Mouse (Mus musculus) regulatory T cell (primary cell): ENCODE data around the gene Mta3.
"Not testable (repeated sequence)": the region's sequence is repeated elsewhere in the genome, so short reads cannot be mapped to it uniquely, and the experiment has no call there.

ENCODE experiments used
- in situ Hi-C: fragments of 300-600 bp; cut with MboI, MseI; formaldehyde crosslinking; loops from one replicate; pipeline ENCODE4 v1.15.1; 2025; ENCODE audit warnings: high pct_unique_total_duplicates

The Mta3 gene

DNA sequence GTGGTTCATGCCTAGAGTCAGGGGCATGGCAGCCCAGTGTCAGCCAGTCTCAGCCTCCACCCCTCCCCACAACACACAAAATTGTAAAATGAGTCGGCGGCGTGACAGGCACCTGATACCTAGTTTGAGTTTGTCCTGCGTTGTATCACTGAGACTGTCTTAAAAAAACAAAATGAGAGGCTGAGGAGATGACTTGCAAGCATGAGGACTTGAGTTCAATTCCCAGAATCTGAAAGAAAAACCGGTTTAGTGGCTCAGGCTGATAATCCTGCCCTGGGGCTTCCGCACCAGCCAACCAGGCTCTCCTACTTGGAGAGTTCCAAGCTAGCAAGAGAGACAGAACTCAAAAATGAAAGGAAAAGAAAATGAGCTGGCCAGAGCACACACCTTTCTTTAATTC, 2.9 kb downstream of the Mta3 start:
- in situ Hi-C loops: no loop called here

DNA sequence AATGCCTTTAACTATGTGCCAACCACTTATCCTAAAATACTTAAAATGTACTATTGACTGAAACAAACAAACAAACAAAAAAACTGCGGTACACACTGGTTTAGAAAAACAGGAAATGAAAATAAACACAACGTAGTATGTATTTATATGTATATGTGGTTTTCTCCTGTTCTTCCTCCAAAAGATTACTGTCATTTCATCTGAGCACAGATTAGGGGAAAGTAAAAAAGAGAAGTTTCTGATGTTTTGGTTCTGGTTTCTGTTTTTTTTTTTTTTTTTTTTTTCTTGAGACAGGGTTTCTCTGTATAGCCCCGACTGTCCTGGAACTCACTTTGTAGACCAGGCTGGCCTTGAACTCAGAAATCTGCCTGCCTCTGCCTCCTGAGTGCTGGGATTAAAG, 3.6 kb downstream of the Mta3 start:
- in situ Hi-C loops: not testable (repeated sequence)

DNA sequence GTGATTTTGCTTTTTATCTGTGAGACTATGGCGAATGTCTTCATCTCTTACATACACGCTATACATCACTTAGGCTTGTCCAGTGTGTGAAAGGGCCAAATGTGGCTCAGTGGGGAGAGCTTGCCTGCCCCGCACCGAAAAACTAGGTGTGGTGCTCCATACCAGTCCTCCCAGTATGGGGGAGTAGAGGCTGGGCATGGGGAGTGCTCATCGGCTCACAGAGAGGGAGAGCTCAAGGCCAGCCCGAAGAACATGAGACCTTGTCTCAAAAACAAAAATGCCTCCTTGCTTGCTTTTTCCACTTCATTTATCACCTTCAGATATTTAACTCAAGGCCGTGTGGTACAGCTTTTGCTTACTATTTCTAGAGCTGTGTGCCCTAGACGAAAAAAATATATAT, 4.7 kb downstream of the Mta3 start:
- in situ Hi-C loops: no loop called here

DNA sequence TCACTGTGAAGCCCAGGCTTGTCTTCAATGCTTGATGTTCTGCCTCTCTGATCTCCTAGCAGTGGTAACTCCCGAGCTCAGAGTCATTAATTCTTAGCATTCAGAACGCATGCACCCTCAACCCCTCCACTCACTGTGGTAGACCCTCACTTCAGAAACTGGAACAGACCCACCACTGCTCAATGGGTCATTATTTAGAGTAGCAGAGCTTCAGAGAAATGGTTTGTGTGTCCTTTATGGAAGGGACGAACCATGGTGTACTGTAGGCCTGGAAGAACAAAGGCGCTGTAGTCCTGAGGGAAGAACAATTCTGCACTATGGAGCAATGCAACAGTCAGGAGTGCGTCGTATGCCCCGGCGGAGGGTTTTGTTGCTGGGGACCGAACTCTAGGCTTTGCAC, 6.4 kb downstream of the Mta3 start:
- in situ Hi-C loops: no loop called here

DNA sequence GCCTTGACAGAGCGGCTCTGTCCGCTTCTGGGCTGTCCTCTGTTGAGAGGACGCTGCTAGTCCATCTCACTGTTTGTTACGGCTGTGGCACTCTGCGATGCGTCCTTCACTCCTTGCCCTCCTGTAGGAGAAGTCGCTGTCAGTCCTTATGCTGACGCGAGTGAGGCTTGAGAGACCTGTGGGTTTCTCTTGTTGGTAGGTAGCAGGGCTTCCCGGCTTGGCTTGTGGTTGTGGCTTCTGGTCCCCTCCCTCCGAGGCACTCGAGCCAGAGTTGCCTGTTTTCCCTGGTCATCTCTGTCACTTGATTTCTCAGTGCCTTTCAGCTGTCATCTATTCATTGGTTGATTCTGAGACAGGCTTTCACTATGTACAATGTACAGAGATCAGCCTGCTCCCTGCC, 14.5 kb downstream of the Mta3 start:
- in situ Hi-C loops: no loop called here

DNA sequence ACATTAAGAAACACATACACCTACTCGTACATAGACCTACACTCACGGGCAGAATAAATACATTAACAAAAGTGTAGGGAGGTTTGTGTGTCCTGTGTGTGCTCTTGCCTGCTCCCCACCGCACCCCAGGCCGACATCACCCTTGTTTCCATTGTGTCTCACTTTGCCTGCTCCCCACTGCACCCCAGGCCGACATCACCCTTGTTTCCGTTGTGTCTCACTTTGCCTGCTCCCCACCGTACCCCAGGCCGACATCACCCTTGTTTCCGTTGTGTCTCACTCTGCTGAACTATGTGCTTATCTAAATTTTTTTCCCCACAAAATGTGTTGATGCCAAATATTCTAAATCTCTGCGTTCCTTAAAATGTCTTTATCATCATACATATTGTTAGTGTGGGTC, 15.2 kb downstream of the Mta3 start:
- in situ Hi-C loops: no loop called here

DNA sequence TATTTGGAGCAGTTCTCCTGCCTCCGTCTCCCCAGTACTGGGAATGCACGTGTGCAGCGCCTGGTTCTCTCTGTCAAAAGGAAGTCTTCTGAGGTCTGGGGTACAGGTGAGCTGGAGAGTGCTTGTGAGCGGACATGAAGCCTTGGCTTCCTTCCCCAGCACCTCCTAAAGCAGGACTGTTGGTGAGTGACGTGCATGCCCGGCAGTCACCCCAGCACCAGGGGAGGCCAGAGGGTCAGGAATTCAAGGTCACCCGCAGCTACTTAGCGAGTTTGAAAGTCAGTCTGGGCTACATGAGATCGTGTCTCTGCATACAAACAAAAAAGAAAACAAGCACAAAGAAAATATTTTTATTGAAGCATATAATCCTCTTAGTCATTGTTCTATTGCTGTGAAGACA, 17.1 kb downstream of the Mta3 start:
- in situ Hi-C loops: no loop called here

DNA sequence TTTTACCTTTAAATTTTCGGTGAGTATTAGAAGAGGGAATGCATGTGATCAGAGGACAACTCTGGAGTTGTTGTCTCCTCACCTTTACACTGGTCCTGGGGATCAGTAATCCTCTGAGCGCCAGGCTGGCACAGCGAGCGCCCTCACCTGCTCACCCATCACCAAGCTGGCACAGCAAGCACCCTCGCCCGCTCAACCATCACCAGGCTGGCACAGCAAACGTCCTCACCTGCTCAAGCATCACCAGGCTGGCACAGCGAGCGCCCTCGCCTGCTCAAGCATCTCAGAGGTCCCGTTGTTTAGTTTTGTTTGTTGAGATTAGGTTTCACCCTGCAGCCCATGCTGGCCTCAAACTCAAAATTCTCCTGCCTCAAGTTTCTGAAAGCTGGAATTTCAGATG, 20.5 kb downstream of the Mta3 start:
- in situ Hi-C loops: loop anchor here (25.0 kb wide), 1 partner anchor 689 kb away; no protein-coding TSS in a partner anchor

DNA sequence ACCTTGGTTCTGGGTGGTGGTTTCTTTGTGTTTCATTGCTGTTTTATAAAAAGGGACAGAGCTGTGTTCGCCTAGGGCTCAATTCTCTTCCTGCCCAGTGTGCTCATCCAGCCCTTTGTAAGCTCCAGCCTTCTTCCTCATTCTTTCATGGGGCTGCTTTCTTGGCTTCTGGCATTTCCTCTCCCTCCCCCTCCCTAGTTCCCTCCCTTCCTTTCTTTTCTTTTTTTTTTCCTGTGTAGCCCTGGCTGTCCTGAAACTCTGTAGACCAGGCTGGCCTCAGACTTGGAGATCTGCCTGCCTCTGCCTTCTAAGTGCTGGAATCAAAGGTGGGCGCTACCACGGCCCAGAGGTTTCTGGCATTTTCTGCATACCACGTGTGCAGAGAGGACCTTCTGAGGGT, 21.7 kb downstream of the Mta3 start:
- in situ Hi-C loops: loop anchor here (25.0 kb wide), 1 partner anchor 690 kb away; no protein-coding TSS in a partner anchor

DNA sequence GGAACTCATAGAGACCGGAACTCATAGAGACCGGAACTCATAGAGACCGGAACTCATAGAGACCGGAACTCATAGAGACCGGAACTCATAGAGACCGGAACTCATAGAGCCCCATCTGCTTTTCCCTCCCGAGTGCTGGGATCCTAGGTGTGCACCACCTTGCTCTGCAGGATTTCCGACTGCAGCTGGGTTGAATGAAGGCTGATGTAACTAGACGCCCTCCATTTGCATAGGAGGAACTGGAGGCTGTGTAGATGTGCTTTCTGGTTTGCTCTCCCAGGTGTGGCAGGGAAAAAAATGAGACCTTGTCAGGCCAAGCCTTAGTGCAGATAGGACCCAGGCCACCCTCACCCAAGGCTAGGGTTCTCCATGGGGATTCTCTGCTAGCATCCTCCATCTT, 23.1 kb downstream of the Mta3 start:
- in situ Hi-C loops: loop anchor here (25.0 kb wide), 1 partner anchor 692 kb away; no protein-coding TSS in a partner anchor

DNA sequence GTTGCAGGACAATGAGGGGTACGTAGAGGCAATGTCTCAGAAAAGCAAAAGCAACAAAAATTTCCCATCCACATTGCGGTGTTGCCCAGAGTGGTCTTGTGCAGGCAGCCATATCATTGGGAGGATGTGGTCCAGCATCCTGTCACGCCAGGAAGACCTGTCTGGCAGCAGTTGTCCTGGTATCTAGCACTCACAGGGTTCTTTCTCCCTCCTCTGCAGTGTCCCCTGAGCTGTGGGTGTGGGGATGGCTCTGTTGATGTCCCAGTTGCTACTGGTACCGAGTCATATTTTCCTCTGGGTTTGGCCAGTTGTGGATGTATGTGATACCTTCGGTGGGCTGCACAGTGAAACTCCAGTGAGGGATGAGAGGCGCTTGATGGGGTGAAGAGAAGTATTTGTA, 24.2 kb downstream of the Mta3 start:
- in situ Hi-C loops: loop anchor here (5.0 to 25.0 kb wide), 3 partner anchors 78 to 693 kb away; no protein-coding TSS in a partner anchor

DNA sequence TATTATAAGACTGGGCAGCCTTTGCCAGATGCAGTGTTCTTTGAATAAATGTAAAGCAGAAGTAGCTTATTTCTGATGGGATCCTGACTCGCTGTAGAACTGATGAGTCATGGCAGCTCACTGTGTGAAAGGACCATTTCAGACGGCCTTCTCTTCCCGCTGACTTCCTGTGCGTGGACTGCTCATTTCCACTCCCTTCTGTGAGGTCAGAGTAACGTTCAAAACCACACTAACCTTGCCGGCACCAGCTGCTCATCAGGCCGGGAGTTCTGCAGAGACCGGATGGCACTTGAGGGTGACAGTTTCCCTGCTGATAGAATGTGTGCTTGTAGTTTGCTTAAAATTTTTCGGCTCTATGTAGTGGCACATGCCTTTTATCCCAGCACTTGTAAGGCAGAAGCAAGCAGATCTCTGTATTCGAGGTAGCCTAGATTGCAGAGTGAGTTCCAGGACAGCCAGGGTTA, 26.2 kb downstream of the Mta3 start:
- in situ Hi-C loops: loop anchor here (5.0 to 25.0 kb wide), 3 partner anchors 80 to 695 kb away; no protein-coding TSS in a partner anchor

DNA sequence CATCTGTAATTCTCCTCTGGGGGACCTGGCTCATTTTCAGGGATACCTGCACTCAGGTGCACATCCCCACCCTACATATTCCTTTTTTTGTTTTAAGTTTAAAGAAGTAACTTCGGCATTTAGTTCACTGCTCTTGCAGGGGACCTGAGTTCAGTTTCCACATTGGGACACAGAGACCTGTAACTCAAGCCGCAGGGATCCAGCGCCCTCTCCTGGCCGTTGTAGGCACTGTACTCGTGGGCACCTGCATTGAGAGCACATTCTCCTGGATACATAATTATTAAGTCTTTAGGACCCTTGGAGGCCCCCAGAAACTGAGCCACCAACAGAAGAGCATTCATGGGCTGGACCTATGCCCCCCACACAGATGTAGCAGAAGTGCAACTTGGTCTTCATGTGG, 26.8 kb downstream of the Mta3 start:
- in situ Hi-C loops: loop anchor here (5.0 to 25.0 kb wide), 3 partner anchors 80 to 696 kb away; no protein-coding TSS in a partner anchor

DNA sequence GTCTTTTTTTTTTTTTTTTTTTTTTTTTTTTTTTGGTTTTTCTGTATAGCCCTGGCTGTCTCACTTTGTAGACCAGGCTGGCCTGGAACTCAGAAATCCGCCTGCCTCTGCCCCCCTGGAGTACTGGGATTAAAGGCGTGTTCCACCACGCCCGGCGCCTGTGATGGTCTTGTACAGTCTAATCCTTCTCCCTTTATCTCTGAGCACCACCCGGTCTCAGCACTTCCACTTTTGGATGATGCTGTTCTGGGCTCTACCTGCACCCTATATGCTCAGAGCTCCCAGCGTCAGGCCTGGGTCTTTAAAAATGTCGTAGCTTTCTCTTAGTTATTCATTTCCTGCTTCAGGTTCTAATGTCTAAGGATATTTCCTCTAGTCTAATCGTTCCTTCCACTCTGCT, 30.7 kb downstream of the Mta3 start:
- in situ Hi-C loops: loop anchor here (10.0 to 25.0 kb wide), 2 partner anchors 462 to 699 kb away; no protein-coding TSS in a partner anchor

DNA sequence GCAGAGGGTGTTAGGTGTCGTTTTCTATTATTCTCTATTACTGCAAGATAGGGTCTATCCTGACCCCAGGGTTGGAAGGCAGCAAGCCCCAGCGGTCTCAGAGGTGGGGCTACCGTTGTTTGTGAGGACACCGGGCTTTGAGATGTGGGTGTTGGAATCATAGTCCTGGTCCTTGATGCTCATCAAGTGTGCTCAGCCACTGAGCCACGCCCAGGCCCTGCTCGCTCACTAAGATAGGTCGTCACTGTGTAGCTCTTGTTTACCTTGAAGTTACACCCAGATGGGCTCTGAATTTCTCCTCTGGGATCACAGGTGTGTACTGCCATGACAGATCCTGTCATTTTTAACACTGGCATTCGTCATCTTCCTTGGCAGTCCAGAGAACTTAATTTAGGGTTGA, 31.8 kb downstream of the Mta3 start:
- in situ Hi-C loops: loop anchor here (10.0 to 25.0 kb wide), 2 partner anchors 463 to 700 kb away; no protein-coding TSS in a partner anchor

DNA sequence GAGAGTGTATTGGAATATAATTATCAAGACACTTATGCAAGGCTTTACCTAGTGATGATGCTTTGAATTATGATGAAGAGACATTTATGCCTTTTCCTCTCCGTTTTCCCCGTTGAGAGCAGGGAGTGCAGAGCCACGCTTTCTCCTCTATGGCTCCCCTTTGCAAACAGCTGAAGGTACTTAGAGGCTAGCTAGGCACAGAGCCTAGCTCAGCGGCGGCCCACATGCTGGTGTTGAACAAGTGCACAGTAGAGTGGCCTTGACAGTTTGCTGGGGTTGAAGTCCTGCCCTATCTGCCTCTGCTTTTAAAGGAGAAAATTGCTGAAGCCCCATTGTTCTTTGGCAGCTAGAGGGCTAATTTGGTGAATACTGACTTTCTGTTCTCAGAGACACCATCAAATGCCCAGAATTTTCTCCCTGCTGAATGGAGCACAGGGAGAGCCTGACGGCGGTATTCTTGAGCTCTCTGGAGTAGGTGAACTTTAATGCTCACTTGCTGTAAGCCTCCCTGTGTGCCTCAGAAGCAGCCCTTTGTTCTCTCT, 34.2 kb downstream of the Mta3 start:
- in situ Hi-C loops: loop anchor here (25.0 kb wide), 1 partner anchor 703 kb away; no protein-coding TSS in a partner anchor

DNA sequence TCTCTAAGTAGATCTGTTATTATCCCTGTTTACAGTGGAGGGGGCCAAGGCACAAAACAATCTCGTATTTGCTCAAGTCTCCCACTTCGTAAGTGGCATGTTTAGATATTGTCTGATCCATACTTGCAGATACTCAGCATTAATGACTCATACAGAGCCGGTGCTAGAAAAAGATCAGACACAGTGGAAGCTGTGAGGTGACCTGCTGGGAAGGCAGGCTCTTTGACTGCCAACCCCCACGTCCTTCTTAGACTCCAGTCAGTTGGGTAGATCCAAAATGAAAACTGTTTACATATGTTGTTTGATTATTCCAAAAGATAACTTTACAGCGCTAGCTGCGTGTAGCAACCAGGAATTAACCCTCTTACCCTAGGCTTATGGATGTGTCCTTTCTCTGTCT, 35.3 kb downstream of the Mta3 start:
- in situ Hi-C loops: loop anchor here (25.0 kb wide), 1 partner anchor 704 kb away; no protein-coding TSS in a partner anchor

DNA sequence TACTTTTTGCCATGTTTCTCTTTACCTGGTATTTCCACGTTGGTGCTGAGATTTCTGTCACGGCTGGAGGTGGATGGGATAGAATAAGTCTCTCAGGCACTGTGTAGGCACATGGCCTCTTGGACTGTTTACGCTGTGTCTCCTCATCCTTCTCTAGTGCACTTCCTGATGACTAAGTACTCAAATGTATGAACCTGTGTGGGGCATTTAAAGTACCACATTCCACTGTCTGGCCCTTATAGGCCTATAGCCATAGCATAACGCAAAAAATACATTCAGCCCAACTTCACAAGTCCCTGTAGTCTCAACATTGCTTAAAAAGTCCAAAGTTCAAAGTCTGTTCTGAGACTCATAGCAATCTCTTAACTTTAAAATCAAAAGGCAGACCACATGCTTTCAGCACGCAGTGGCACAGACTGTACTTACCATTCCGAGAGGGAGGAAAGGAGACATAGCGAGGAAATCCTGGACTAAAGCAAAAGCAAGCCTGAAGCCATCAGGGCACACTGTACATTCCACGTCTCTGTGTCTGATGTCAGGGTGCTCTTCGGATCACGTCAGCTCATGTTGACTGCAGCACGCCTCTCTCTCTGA, 38.4 kb downstream of the Mta3 start:
- in situ Hi-C loops: loop anchor here (25.0 kb wide), 1 partner anchor 707 kb away; no protein-coding TSS in a partner anchor

DNA sequence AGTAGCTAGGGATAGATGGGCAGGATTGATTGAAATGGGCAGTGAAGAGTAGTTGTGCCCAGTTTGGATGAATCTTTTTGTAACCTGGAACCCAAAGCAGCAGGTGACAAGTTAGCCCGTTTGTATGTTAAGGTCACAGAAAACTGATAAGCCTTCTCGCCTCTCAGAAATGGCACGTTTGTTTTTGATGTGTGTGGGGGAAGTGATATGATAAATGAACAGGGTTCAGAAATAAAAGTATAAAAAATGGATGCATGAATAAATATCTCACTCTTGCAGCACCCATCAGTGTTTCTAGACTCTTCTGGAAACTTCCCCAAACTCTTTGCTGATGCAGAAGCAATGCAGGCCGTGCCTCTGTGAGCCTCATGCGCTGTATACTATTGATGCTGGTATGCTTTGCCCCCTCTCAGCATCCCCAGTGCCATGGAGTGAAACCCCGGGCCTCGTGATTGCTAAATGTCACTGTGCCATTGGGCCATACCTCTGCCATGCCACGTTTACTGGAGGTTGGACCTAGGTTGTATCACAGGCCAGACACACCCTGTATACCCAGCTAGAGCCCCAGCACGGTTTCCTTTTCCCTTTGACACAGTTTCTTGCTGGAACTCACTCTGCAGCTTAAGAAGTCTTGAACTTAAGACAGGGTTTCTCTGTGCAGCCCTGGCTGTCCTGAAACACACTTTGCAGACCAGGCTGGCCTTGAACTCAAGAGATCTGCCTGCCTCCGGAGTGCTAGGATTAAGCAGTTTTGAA, 41.6 kb downstream of the Mta3 start:
- in situ Hi-C loops: loop anchor here (25.0 kb wide), 1 partner anchor 710 kb away; no protein-coding TSS in a partner anchor

DNA sequence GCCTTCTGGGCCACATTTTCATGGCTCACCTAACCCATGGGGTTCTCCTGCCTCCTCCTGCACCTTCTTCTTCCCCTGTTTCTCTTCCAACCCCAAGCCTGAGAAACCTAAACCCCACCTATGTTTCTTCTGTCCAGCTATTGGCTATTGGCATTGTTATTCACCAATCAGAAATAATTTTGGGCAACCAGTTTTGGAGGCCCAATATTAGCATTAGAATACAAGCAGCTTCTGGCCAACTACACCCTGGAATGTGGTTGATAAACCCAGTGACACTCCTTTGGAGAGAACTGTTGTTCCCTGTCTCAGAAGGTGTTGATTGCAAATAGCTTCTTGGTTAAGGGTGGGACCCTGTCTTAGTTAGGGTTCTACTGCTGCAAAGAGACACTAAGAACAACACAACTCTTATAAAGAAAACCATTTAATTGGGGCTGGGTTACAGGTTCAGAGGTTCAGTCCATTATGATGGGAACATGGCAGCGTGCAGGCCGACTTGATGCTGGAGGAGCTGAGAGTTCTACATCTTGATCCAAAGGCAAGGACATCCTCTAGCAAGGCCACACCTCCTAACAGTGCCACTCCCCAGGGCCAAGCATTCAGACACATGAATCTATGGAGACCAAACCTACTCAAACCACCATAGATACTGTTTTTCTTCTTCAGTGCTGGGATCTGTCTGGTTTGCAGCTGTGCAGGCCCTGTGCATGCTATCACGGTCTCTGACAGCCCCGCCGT, 44.4 kb downstream of the Mta3 start:
- in situ Hi-C loops: no loop called here

DNA sequence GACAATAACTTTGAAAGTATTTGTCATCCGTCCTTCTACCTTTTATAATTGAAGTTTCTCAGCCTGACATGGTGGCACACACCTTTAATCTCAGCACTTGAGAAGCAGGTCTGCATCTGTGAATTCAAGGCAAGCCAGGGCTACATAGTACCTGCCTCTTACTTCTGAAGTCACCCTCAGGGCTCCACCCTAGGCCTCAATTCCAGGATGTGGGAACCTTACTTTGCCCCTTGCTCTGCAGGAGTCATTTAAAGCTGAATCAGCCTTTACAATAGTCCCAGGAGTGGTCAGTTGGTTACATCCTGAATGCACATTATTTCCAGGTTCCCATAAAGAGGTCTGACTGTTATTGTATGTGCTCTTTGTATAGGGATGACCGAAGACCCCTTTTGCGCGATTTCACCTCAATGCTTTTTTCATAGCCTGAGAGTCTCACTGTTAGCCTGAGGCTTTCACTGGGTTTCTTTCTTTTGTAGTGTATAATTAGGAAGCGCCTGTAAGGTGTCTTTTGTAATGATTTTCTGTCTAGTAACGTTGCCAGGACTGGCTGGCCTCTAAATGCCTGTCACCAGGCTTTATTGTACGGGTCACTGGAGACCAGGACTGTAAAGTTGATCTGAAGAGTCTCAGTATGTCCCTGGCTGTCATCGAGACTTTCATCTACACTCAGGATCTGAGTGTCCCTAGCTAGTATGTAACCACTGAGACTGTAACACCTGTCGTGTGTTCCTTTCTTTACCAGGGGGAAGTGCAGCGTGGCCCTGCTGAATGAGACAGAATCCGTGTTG, 47.3 kb downstream of the Mta3 start:
- in situ Hi-C loops: no loop called here
